Mouse (Mus musculus) adipocyte (in vitro differentiated cells): Measurements from ENCODE around the gene Tet2.

ENCODE experiments used
- DNase-seq: peaks from one replicate; pipeline ENCODE4 v3.0.0-alpha.2; 2016; ENCODE audit warnings: low spot score

Gene Tet2

DNA sequence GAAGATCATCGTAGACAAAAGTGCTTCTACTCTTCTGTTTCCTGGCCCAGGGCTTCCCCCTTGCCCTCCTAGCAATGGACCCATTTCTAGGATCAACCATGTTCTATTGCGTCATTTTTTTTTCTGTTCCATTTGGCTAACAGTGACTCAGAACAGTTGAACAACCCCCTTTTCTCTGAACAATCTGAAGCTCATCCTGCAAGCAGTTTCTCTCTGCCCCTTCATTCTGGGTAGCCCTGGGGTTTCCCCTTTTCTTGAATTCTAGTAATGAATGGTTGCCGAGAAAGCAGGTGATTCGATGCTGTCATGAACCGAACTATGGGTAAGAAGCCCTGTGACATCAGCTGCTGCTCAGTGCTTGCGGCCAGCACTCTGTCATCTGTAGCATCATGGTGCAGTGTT is 108.0 kb downstream of the Tet2 start:
- no peak for DNase-seq

DNA sequence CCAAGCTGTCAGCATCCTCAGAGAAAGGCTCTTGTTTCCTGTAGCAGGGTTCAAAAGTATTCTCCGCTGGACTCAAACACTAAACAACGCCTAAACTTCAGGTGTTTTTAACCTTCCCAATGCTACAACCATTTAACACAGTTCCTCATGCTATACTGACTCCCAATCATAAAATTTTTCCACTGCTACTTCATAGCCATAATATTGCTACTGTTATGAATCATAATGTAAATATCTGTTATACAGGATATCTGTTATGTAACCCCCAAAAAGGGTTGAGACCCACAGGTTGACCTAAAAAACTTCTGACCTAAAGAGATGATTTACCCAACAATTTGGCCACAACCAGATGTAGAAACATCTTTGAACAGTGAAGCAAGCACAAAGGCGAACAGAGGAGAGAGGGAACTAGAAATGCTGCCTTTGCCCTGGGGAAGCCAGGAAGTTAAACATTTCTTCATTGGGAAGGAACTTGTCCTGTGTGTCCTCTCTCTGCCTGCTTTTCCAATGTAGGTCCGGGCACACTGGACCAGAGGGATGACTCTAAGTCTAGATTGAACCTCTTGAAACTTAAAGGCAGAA is 108.6 kb downstream of the Tet2 start:
- peak; percentile 16 for DNase-seq

DNA sequence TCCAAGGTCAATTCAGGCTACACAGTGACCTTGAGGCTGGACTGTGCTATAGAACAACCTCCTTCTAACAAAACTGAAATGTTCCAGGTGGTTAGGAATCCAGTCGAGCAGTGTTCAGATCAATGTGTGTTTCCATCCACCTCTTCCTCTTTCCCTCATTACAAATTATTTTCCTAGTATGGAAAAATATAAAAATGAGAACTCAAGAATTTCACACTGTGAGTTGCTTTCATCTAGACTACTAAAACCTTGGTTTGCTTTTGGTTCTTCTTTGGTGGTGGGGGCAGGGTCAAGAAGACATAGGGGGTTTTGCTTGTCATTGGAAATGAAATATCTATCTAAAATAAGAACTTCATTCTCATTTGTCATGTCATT is 109.2 kb downstream of the Tet2 start:
- no peak for DNase-seq

DNA sequence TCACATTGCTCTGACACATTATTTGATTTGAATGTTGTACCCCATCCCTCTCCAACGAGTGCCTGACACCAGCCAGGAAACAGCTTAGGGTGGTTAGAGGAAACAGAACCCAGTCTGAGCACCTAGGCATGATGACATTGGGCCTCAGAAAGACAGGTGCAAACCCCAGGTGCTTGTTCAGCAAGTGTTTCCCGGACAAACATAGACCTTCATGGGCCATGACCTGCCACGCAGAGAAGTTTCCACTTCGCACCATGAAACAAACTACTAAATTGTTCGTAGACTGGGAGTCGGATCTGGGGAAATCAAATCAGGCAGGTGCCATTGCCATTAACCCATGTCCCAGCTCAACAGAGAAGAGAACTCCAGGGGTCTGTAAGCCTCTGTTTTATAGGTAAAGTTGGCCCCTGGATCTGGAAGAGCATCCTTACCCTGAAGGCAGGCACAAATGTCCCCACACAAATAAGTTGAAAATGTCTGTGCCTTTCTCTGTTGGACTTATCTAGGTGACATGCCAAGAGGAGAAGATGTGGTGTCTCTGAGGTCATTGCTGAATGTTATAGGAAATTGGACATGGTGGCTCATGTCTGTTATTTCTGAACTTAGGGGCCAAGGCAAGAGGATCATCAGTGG is 109.7 kb downstream of the Tet2 start:
- DNase-seq: no peak

DNA sequence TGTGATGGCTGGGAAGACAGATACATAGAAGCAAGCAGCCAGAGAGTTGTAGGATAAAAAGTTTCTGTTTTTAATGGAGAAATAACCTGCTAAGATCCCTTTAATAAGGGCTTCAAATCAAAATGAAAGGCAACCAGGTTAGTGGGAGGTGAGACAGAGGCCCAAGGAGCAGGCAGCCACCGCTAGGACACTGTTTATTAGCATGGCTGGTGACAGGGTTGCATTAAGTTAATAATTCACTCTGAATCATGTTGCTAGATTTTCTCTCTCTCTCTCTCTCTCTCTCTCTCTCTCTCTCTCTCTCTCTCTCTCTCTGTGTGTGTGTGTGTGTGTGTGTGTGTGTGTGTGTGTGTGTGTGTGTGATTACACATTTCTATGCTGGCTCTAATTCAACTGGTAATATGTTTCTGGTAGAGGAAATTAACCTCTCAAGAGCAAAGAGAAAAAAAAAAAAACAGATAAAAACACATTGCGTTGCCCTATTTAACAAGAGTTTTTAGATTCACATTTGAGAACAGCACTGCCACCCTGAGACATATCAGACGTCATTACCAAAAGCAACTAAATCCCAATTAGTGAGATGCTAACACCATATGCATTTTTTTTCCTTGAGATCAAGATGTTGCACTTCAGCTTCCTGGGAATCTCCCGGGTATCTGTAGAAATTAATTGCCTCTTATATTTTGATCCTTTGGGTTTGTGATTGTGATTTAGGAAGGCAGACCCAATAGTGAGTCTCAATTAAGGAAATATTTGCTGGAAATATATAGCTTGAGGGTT is 115.4 kb downstream of the Tet2 start:
- no peak for DNase-seq

DNA sequence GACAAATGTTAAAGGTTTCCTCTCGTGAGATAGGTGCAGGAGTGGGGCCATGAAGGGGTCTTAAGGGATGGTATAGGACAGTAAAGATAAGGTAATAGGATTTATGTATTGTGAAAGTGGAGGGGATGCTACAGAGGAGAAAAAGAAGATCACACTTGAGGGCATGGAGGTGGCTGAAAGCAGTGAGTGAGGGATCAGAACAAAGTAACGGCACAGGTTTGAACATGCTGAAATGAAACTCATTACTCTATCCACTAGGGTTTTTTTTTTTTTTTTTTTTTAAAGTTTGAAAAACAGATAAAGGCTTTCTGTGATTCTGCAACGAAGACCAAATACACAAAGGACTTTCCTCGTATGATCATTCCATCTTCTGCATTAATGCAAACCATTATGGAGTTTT is 116.9 kb downstream of the Tet2 start:
- DNase-seq: no peak

- DNase-seq: no peak
These were observed 121.9 kb downstream of the Tet2 start for GRCm38 (mm10) chr3:133423073-133423472.

DNA sequence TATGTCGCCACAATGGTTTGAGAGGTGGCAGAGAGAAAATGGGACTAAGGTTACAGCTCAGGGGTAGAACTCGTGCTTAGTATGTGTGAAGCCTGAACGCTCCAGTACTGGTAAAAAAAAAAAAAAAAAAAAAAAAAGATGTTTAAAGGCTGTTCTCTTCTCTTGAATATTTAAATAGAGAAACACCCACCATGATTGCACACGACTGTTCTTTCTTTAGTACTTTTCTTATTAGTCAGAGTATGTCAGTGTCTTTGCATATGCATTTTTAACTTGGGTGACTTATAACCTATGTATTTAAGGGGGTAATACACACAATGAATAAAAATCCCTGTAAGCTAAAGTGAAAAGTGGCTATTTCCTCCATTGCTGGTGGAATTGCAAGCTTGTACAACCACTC is 130.2 kb downstream of the Tet2 start:
- DNase-seq: no peak
